Mouse (Mus musculus) limb, embryonic 14.5 days (tissue): ENCODE results near the gene Tmem151b. TPM values are rescaled to one million over a fixed set of nuclear protein-coding genes. Genes with fewer than 3 reads are reported as not detected.

Experiments
- ATAC-seq: fragments of 200-750 bp; cut with Nextera tagmentation; 2 replicates; pipeline ENCODE4 v1.8.0; 2017; ENCODE audit warnings: low read depth, moderate number of reproducible peaks, moderate TSS enrichment; ENCODE audit not compliant: low FRiP score
- DNase-seq: peaks from one replicate; pipeline ENCODE4 v3.0.0-alpha.2; 2015; ENCODE audit warnings: low spot score
- H3K27ac ChIP-seq: fragments of 300-500 bp; sonication (generic); replicated peaks from 2 replicates; pipeline ENCODE4 v1.5.1; 2014; ENCODE audit warnings: low read depth, mild to moderate bottlenecking, low read length, moderate library complexity, mixed read lengths
- H3K27me3 ChIP-seq: fragments of 300-500 bp; sonication (generic); 2 replicates; pipeline ENCODE4 v1.6.1; 2014; ENCODE audit warnings: low read length, mixed read lengths; ENCODE audit not compliant: control insufficient read depth, insufficient read depth
- H3K36me3 ChIP-seq: fragments of 300-500 bp; sonication (generic); 2 replicates; pipeline ENCODE4 v1.6.1; 2014; ENCODE audit warnings: mild to moderate bottlenecking, low read length, moderate library complexity, mixed read lengths; ENCODE audit not compliant: control insufficient read depth, insufficient read depth
- H3K4me1 ChIP-seq: fragments of 300-500 bp; sonication (generic); 2 replicates; pipeline ENCODE4 v1.6.1; 2014; ENCODE audit warnings: antibody characterized with exemption, low read length, mixed read lengths; ENCODE audit not compliant: control insufficient read depth, insufficient read depth
- H3K4me2 ChIP-seq: fragments of 300-500 bp; sonication (generic); replicated peaks from 2 replicates; pipeline ENCODE4 v1.6.1; 2014; ENCODE audit warnings: low read depth, mild to moderate bottlenecking, low read length, moderate library complexity; ENCODE audit not compliant: severe bottlenecking
- H3K4me3 ChIP-seq: fragments of 300-500 bp; sonication (generic); replicated peaks from 2 replicates; pipeline ENCODE4 v1.5.1; 2014; ENCODE audit warnings: low read length
- H3K9ac ChIP-seq: fragments of 300-500 bp; sonication (generic); 2 replicates; pipeline ENCODE4 v1.6.1; 2014; ENCODE audit warnings: mild to moderate bottlenecking, low read depth, low read length, moderate library complexity; ENCODE audit not compliant: severe bottlenecking
- H3K9me3 ChIP-seq: fragments of 300-500 bp; sonication (generic); 2 replicates; pipeline ENCODE4 v1.6.1; 2016; ENCODE audit warnings: low read length; ENCODE audit not compliant: control insufficient read depth
- POLR2A ChIP-seq: fragments of 200-500 bp; IDR thresholded peaks from 2 replicates; pipeline ENCODE4 v1.8.0; 2012; ENCODE audit warnings: inconsistent platforms, mild to moderate bottlenecking, moderate library complexity, borderline replicate concordance; ENCODE audit not compliant: insufficient read depth, insufficient read length; ENCODE audit errors: extremely low read depth
- WGBS: fragments of 180-500 bp; shearing (Covaris S2); extraction: QIAGEN DNeasy Blood & Tissue Kit; methylation state at CpG from one replicate; pipeline ENCODE4 v1.1.7; 2014; 5-methylcytosine and 5-hydroxymethylcytosine counted together
- polyA plus RNA-seq, 2 experiments: library from polyadenylated mRNA; depleted of rRNA in 1 of 2; stranded (reverse) in 1 of 2; unstranded in 1 of 2; fragments of >200 nt; fragmentation: Nextera tagmentation in 1 of 2; extraction: Ambion mirVana in 1 of 2; gene quantifications; 2 replicates each; pipeline versions ENCODE4 v1.2.1 to v1.2.3; 2012 to 2014

Gene Tmem151b
- polyA plus RNA-seq, 2 experiments: 2.9 to 6.1 TPM

DNA sequence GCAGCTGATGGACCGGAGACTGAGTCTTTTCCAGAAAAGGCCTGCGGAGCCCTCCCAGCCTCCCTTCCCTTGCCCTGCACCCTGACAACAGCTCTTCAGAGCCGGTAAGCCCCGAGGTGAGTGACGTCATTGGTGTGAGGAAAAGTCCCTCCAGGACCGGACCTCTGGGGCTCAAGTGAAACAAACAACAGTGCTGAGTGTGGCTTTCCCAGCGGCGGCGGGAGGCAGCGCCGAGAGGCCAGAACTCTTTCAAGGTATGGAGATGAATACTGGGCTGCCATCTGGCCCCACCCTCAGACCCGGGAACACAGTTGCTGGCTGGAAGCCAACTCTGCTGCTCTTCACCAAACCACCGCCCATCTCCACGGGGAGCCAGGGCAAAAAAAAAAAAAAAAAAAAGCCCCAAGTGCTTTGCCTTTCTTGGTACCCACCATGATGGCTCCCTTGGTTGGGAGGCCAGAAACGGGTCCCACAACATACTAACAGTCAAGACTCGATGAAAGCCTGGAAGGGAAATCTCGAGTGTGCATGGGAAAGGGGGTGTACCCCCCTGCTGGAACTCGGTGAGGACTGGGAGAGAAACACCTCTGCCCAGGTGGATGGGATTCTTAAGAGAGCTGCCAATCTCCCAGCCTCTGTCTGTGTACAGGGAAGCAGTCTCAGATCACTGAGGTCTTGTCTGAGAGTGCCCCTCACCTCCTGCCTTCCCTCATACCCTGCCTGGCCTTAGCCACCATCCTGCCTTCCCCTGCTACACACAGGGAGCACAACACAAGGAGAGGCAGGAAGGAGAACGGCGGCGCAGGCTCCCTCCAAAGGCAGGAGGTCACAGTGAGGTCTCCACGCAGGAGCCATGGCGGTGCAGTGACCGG lies 5.2 kb downstream of the Tmem151b start:
- Histone ChIP-seq H3K27me3 (peaks cover 45% of the 10 kb centered on the region), H3K9ac (no peak overlapping the region), H3K4me3 (no peak overlapping the region), H3K36me3 (peaks cover 15% of the 10 kb centered on the region; the same call in 1 of the 2 replicates), H3K9me3 (no peaks in the 10 kb centered on the region), H3K4me2 (no peak overlapping the region), H3K4me1 (peaks cover 4% of the 10 kb centered on the region; the same call in 1 of the 2 replicates), H3K27ac (no peak overlapping the region)
- ATAC-seq: no peak
- no peak for DNase-seq
- WGBS: 17% methylated on average over 24 of the region's 24 CpGs
- no peak for TF ChIP-seq POLR2A

DNA sequence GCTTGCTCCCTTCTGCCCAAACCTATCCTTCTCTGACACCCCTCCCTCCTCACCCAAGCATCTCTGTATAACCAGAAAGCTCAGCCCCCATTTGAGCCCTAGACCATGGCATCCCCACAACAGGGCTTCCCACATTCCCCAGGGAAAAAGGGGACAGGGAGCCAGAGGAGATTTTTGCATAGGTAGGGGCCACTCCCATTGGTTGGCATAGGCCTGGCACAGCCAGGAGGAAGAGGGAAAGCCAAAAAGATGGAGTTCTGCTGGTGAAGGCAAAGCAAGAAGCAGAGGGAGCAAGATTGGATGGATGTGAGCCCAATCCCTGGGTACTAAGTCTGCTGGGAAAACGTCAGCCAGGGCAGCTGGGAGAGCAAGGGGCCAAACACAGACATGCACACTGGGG lies 6.4 kb downstream of the Tmem151b start:
- 24% methylated on average over 1 of the region's 1 CpGs for WGBS
- H3K36me3 ChIP-seq: peaks cover 15% of the 10 kb centered on the region; the same call in 1 of the 2 replicates
- no peak overlapping the region for H3K4me3 ChIP-seq
- no peak overlapping the region for H3K9ac ChIP-seq
- H3K9me3 ChIP-seq: no peaks in the 10 kb centered on the region
- H3K27ac ChIP-seq: no peak overlapping the region
- peaks cover 45% of the 10 kb centered on the region for H3K27me3 ChIP-seq
- no peak for ATAC-seq
- TF ChIP-seq POLR2A: no peak
- DNase-seq: no peak
- H3K4me2 ChIP-seq: no peak overlapping the region
- no peaks in the 10 kb centered on the region for H3K4me1 ChIP-seq

DNA sequence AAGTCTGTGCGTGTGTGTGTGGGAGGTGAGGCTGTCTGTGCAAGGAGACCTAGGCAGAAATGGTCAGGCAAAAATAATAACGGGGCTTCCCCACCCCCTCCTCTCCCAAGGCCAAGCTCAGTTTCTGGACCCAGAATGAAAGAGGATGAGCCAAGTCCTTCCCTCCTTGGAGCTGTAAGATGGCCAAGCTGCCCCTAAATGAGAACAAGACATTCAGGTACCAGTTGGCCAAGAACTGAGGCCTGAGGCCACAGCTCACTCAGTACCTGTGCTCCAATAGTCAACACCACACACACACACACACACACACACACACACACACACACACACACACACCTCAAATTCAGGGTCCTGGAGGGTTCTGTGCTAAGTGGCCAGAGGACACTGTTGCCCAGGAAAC lies 6.8 kb downstream of the Tmem151b start:
- Histone ChIP-seq H3K9ac (no peak overlapping the region), H3K27me3 (peaks cover 44% of the 10 kb centered on the region), H3K9me3 (no peaks in the 10 kb centered on the region), H3K4me1 (no peaks in the 10 kb centered on the region), H3K4me3 (no peak overlapping the region), H3K27ac (no peak overlapping the region), H3K4me2 (no peak overlapping the region), H3K36me3 (peaks cover 15% of the 10 kb centered on the region; the same call in 1 of the 2 replicates)
- TF ChIP-seq POLR2A: no peak
- WGBS: 90% methylated on average over 2 of the region's 2 CpGs
- DNase-seq (no peak), ATAC-seq (no peak)

DNA sequence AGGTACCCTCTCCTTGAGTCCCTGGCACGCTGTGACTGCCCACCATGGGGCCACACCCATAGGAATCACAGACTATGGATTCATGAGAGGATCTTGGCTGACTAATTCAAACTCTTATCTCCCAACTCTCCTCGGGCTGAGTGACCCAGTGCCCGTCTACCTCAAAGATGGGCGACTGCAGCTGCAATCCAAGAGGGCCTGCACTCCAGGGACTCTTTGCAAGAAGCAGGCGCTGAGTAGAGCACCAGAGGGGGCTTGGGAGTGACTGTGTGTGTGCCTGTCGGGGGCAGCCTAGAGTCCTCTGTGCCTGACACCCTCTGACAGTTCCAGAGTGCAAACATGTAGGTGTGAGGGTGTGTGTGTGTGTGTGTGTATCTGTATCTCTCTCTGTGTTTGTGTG lies 7.3 kb downstream of the Tmem151b start:
- no peak for ATAC-seq
- TF ChIP-seq POLR2A: no peak
- Histone ChIP-seq H3K4me2 (no peak overlapping the region), H3K27me3 (peaks cover 38% of the 10 kb centered on the region), H3K4me1 (no peaks in the 10 kb centered on the region), H3K9me3 (no peaks in the 10 kb centered on the region), H3K27ac (no peak overlapping the region), H3K9ac (no peak overlapping the region), H3K4me3 (no peak overlapping the region), H3K36me3 (peaks cover 15% of the 10 kb centered on the region; the same call in 1 of the 2 replicates)
- no peak for DNase-seq
- WGBS: 48% methylated on average over 6 of the region's 6 CpGs

DNA sequence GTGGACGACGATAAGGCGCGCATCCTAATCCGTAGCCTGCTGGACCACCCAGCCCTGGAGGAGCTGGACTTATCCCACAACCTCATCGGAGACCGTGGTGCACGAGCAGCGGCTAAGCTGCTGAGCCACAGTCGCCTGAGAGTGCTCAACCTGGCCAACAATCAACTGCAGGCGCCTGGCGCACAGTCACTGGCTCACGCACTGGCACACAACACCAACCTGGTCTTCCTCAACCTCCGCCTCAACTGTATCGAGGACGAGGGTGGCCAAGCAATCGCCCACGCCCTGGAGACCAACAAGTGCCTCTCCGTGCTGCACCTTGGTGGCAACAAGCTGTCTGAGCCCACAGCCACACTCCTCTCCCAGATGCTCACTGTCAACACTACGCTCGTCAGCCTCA lies 9.8 kb downstream of the Tmem151b start:
- no peak overlapping the region for H3K9ac ChIP-seq
- no peaks in the 10 kb centered on the region for H3K4me1 ChIP-seq
- DNase-seq (no peak), ATAC-seq (no peak)
- H3K4me2 ChIP-seq: no peak overlapping the region
- no peak overlapping the region for H3K27ac ChIP-seq
- WGBS: 77% methylated on average over 21 of the region's 21 CpGs
- H3K27me3 ChIP-seq: peaks cover 27% of the 10 kb centered on the region
- 0 out of 2 replicates have a peak, but pooled peaks cover 3% of the 10 kb centered on the region for H3K36me3 ChIP-seq
- TF ChIP-seq POLR2A: no peak
- no peaks in the 10 kb centered on the region for H3K9me3 ChIP-seq
- no peak overlapping the region for H3K4me3 ChIP-seq
